Mouse (Mus musculus): Measurements from ENCODE around the gene Krtap31-1. TPM values are rescaled to one million over a fixed set of nuclear protein-coding genes. Genes with fewer than 3 reads are reported as not detected.
"Not testable (repeated sequence)": the region's sequence is repeated elsewhere in the genome, so short reads cannot be mapped to it uniquely, and the experiment has no call there.

Krtap31-1 gene
- polyA plus RNA-seq (2015; fragmentation: Nextera tagmentation; extraction: Ambion mirVana): not detected in 2 replicates

DNA sequence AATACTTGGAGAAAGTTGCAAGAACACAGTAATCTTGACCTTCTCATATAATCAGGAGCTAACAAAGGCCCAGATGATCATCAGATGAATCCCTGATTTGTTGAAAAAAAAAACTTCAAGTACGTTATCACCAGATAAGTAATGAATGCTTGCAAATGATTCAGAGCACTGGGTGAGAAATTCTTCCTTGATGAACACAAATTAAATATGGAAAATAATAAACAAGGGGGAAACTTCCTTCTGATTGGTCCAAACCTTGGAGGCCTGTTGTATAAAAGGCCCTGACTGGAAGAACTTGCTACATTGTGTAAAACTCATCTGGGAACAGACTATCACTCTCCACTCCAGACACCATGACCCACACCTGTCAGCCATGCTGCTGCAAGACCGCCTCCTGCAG lies at the start of gene Krtap31-1:
TSS of gene Krtap31-1 (plus strand) at position 301 of the 400 bp plus-strand sequence.
- H3K4me2 ChIP-seq: no peak within 1 kb of the TSS
- no peaks in the 10 kb centered on the region for H3K4me1 ChIP-seq
- H3K36me3 ChIP-seq: no peaks in the 10 kb centered on the region
- no peak for ATAC-seq (replicated peaks; ENCODE audit: low FRiP score)
- H3K9ac ChIP-seq: no peak within 1 kb of the TSS
- no peaks in the 10 kb centered on the region for H3K27me3 ChIP-seq
- WGBS: 91% methylated on average over 2 of the region's 2 CpGs
- no peak within 1 kb of the TSS for H3K27ac ChIP-seq
- H3K9me3 ChIP-seq (replicated peaks): no peaks in the 10 kb centered on the region
- H3K4me3 ChIP-seq (replicated peaks): no peak within 1 kb of the TSS

- no peaks in the 10 kb centered on the region for H3K27me3 ChIP-seq
- no peaks in the 10 kb centered on the region for H3K4me1 ChIP-seq
- no peaks in the 10 kb centered on the region for H3K36me3 ChIP-seq
- no peaks in the 10 kb centered on the region for H3K9me3 ChIP-seq (replicated peaks)
- ATAC-seq (replicated peaks; ENCODE audit: low FRiP score): no peak
- H3K4me3 ChIP-seq (replicated peaks): no peak overlapping the region
- no peak overlapping the region for H3K4me2 ChIP-seq
- no peak overlapping the region for H3K9ac ChIP-seq
- 76% methylated on average over 2 of the region's 2 CpGs for WGBS
- H3K27ac ChIP-seq: no peak overlapping the region
Observed at GRCm38 (mm10) chr11:99858761-99859160, 49.0 kb upstream of the Krtap31-1 start.

- WGBS: 69% methylated on average over 1 of the region's 1 CpGs
- ATAC-seq (replicated peaks; ENCODE audit: low FRiP score); H3K27ac ChIP-seq: not testable (repeated sequence)
Observed at GRCm38 (mm10) chr11:99864176-99864575, 43.5 kb upstream of the Krtap31-1 start, which contains the start of gene Gm11559. Gene Gm11559 (plus strand): TSS chr11:99864476.

DNA sequence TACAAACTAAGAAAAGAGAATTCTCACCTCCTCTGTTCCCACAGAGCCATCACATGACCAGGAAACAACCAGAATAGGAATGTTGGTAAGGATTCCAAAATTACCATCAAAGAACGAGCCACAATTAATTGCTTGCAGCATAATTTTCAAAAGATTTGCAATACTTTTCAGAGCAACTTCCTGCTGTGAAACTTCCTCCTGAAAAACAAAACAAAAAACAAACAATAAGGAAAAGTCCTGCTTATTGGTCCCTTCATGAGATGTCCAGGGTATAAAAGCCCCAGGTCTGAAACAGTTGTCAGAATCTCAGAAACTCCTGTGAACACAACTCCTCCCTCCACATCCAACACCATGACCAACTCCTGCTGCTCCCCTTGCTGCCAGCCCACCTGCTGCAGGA lies 34.6 kb upstream of the Krtap31-1 start, which contains the start of gene Krtap9-1:
TSS of gene Krtap9-1 (plus strand) at position 301 of the 400 bp plus-strand sequence.
- H3K27ac ChIP-seq; H3K9ac ChIP-seq; H3K4me3 ChIP-seq (replicated peaks); H3K27me3 ChIP-seq; H3K4me2 ChIP-seq; H3K9me3 ChIP-seq (replicated peaks); H3K36me3 ChIP-seq; ATAC-seq (replicated peaks; ENCODE audit: low FRiP score); H3K4me1 ChIP-seq: not testable (repeated sequence)
- WGBS: 70% methylated on average over 1 of the region's 1 CpGs

More at GRCm38 (mm10) chr11:99864176-99864575, 43.5 kb upstream of the Krtap31-1 start, which contains the start of gene Gm11559:
- H3K36me3 ChIP-seq; H3K4me2 ChIP-seq; H3K4me1 ChIP-seq; H3K9ac ChIP-seq; H3K4me3 ChIP-seq (replicated peaks); H3K9me3 ChIP-seq (replicated peaks); H3K27me3 ChIP-seq: not testable (repeated sequence)

DNA sequence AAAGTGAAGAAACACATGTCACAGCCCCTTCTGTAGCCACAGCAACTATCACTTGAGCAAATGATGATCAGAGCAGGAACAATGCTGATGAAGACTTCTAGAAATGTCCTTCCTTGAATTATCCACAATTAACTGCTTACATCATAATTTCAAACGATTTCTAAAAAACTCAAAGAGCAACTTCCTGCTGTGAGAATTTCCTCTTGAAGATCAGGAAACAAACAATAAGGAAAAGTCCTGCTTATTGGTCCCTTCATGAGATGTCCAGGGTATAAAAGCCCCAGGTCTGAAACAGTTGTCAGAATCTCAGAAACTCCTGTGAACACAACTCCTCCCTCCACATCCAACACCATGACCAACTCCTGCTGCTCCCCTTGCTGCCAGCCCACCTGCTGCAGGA lies 28.8 kb upstream of the Krtap31-1 start, which contains the start of gene Gm11567:
TSS of gene Gm11567 (plus strand) at position 301 of the 400 bp plus-strand sequence.
- not testable (repeated sequence) for H3K4me1 ChIP-seq; ATAC-seq (replicated peaks; ENCODE audit: low FRiP score); H3K36me3 ChIP-seq; H3K9me3 ChIP-seq (replicated peaks); H3K27me3 ChIP-seq; H3K4me3 ChIP-seq (replicated peaks); H3K4me2 ChIP-seq; H3K9ac ChIP-seq; H3K27ac ChIP-seq
- 51% methylated on average over 1 of the region's 1 CpGs for WGBS

DNA sequence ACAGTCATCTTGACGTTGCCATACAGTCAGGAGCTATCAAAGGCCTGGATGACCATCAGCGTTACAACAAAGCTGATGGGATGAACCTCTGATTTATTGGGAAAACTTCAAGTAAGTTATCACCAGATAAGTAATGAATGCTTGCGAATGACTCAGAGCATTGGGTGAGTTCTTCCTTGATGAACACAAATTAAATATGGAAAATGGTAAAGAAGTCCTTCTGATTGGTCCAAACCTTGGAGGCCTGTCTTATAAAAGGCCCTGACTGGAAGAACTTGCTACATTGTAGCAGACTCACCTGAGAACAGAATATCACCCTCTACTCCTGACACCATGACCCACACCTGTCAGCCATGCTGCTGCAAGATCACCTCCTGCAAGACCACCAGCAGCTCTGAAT lies 6.7 kb downstream of the Krtap31-1 start, which contains the start of gene Gm11565:
TSS of gene Gm11565 (plus strand) at position 301 of the 400 bp plus-strand sequence.
- no peaks in the 10 kb centered on the region for H3K36me3 ChIP-seq
- ATAC-seq (replicated peaks; ENCODE audit: low FRiP score): no peak
- H3K4me3 ChIP-seq (replicated peaks): no peak within 1 kb of the TSS
- 90% methylated on average over 3 of the region's 3 CpGs for WGBS
- H3K9me3 ChIP-seq (replicated peaks): no peaks in the 10 kb centered on the region
- no peak within 1 kb of the TSS for H3K9ac ChIP-seq
- H3K27me3 ChIP-seq: no peaks in the 10 kb centered on the region
- no peaks in the 10 kb centered on the region for H3K4me1 ChIP-seq
- no peak within 1 kb of the TSS for H3K27ac ChIP-seq
- H3K4me2 ChIP-seq: no peak within 1 kb of the TSS

GRCm38 (mm10) chr11:99935991-99936390 lies 28.3 kb downstream of the Krtap31-1 start, which contains the start of gene Krtap31-2:
Gene Krtap31-2 (plus strand): TSS chr11:99936291.
- Histone ChIP-seq H3K4me1 (no peaks in the 10 kb centered on the region), H3K4me3 (replicated peaks) (no peak within 1 kb of the TSS), H3K4me2 (no peak within 1 kb of the TSS), H3K27me3 (no peaks in the 10 kb centered on the region), H3K9me3 (replicated peaks) (no peaks in the 10 kb centered on the region), H3K36me3 (no peaks in the 10 kb centered on the region), H3K27ac (no peak within 1 kb of the TSS), H3K9ac (no peak within 1 kb of the TSS)
- no peak for ATAC-seq (replicated peaks; ENCODE audit: low FRiP score)
- WGBS: 83% methylated on average over 1 of the region's 1 CpGs

- H3K4me1 ChIP-seq: no peaks in the 10 kb centered on the region
- WGBS: 83% methylated on average over 9 of the region's 9 CpGs
Observed at GRCm38 (mm10) chr11:99937751-99938264, 30.1 kb downstream of the Krtap31-1 start.

DNA sequence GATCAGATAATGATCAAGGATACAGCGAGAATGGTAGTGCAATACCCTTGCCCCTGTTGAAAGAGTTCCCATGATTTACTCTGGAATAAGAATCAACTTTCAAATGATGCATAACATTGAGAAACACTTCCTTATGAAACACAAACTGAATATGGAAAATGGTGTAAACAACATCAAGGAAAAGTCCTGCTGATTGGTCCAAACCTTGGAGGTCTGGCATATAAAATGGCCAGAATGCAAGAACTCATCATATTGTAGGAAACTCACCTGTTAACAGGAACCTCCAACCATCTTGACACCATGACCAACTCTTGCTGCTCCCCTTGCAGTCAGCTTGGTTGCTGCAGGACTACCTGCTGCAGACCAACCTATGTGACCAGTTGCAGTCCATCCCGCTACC lies 40.5 kb downstream of the Krtap31-1 start, which contains the start of gene Krtap9-5:
TSS of gene Krtap9-5 (plus strand) at position 301 of the 400 bp plus-strand sequence.
- H3K9ac ChIP-seq: no peak within 1 kb of the TSS
- H3K27ac ChIP-seq: no peak within 1 kb of the TSS
- no peaks in the 10 kb centered on the region for H3K9me3 ChIP-seq (replicated peaks)
- 89% methylated on average over 2 of the region's 2 CpGs for WGBS
- no peak within 1 kb of the TSS for H3K4me2 ChIP-seq
- no peaks in the 10 kb centered on the region for H3K36me3 ChIP-seq
- no peaks in the 10 kb centered on the region for H3K4me1 ChIP-seq
- H3K27me3 ChIP-seq: no peaks in the 10 kb centered on the region
- H3K4me3 ChIP-seq (replicated peaks): no peak within 1 kb of the TSS
- no peak for ATAC-seq (replicated peaks; ENCODE audit: low FRiP score)

More at GRCm38 (mm10) chr11:99937751-99938264, 30.1 kb downstream of the Krtap31-1 start:
- Histone ChIP-seq H3K9ac (no peak overlapping the region), H3K9me3 (replicated peaks) (no peaks in the 10 kb centered on the region), H3K4me2 (no peak overlapping the region), H3K27me3 (no peaks in the 10 kb centered on the region), H3K4me3 (replicated peaks) (no peak overlapping the region), H3K36me3 (no peaks in the 10 kb centered on the region), H3K27ac (no peak overlapping the region)
- ATAC-seq (replicated peaks; ENCODE audit: low FRiP score): no peak

Other genes with a start within 250 kb of the Krtap31-1 start
- gene Gm11563, start 249.0 kb upstream of the Krtap31-1 start, polyA plus RNA-seq (2015; fragmentation: Nextera tagmentation; extraction: Ambion mirVana): not detected in 2 replicates
- not detected in 2 replicates for gene Krtap4-6, start 242.0 kb upstream of the Krtap31-1 start, polyA plus RNA-seq (2015; fragmentation: Nextera tagmentation; extraction: Ambion mirVana)
- gene Gm14190, start 217.2 kb upstream of the Krtap31-1 start, polyA plus RNA-seq (2015; fragmentation: Nextera tagmentation; extraction: Ambion mirVana): not detected in 2 replicates
- not detected in 2 replicates for gene Gm14180, start 173.6 kb upstream of the Krtap31-1 start, polyA plus RNA-seq (2015; fragmentation: Nextera tagmentation; extraction: Ambion mirVana)
- not detected in 2 replicates for gene Gm11595, start 135.0 kb upstream of the Krtap31-1 start, polyA plus RNA-seq (2015; fragmentation: Nextera tagmentation; extraction: Ambion mirVana)
- gene Krtap4-8, start 127.2 kb upstream of the Krtap31-1 start, polyA plus RNA-seq (2015; fragmentation: Nextera tagmentation; extraction: Ambion mirVana): not detected in 2 replicates
- not detected in 2 replicates for gene Krtap4-9, start 122.7 kb upstream of the Krtap31-1 start, polyA plus RNA-seq (2015; fragmentation: Nextera tagmentation; extraction: Ambion mirVana)
- gene Gm11596, start 114.5 kb upstream of the Krtap31-1 start, polyA plus RNA-seq (2015; fragmentation: Nextera tagmentation; extraction: Ambion mirVana): not detected in 2 replicates
- gene Gm11569, start 109.0 kb upstream of the Krtap31-1 start, polyA plus RNA-seq (2015; fragmentation: Nextera tagmentation; extraction: Ambion mirVana): not detected in 2 replicates
- not detected in 2 replicates for gene Gm11554, start 103.5 kb upstream of the Krtap31-1 start, polyA plus RNA-seq (2015; fragmentation: Nextera tagmentation; extraction: Ambion mirVana)
- not detected in 2 replicates for gene Krtap4-13, start 98.0 kb upstream of the Krtap31-1 start, polyA plus RNA-seq (2015; fragmentation: Nextera tagmentation; extraction: Ambion mirVana)
- not detected in 2 replicates for gene Gm11564, start 92.3 kb upstream of the Krtap31-1 start, polyA plus RNA-seq (2015; fragmentation: Nextera tagmentation; extraction: Ambion mirVana)
- gene 2300003K06Rik, start 69.9 kb upstream of the Krtap31-1 start, polyA plus RNA-seq (2015; fragmentation: Nextera tagmentation; extraction: Ambion mirVana): not detected in 2 replicates
- not detected in 2 replicates for gene Krtap4-16, start 56.3 kb upstream of the Krtap31-1 start, polyA plus RNA-seq (2015; fragmentation: Nextera tagmentation; extraction: Ambion mirVana)
- gene Gm11568, start 50.0 kb upstream of the Krtap31-1 start, polyA plus RNA-seq (2015; fragmentation: Nextera tagmentation; extraction: Ambion mirVana): not detected in 2 replicates
- gene Gm11559, start 43.4 kb upstream of the Krtap31-1 start, polyA plus RNA-seq (2015; fragmentation: Nextera tagmentation; extraction: Ambion mirVana): not detected in 2 replicates
- gene Krtap9-1, start 34.5 kb upstream of the Krtap31-1 start, polyA plus RNA-seq (2015; fragmentation: Nextera tagmentation; extraction: Ambion mirVana): not detected in 2 replicates
- gene Gm11567, start 28.7 kb upstream of the Krtap31-1 start, polyA plus RNA-seq (2015; fragmentation: Nextera tagmentation; extraction: Ambion mirVana): not detected in 2 replicates
- not detected in 2 replicates for gene Gm11565, start 6.8 kb downstream of the Krtap31-1 start, polyA plus RNA-seq (2015; fragmentation: Nextera tagmentation; extraction: Ambion mirVana)
- gene Krtap31-2, start 28.4 kb downstream of the Krtap31-1 start, polyA plus RNA-seq (2015; fragmentation: Nextera tagmentation; extraction: Ambion mirVana): not detected in 2 replicates
- not detected in 2 replicates for gene Krtap9-5, start 40.6 kb downstream of the Krtap31-1 start, polyA plus RNA-seq (2015; fragmentation: Nextera tagmentation; extraction: Ambion mirVana)
- gene Krtap29-1, start 71.1 kb downstream of the Krtap31-1 start, polyA plus RNA-seq (2015; fragmentation: Nextera tagmentation; extraction: Ambion mirVana): not detected in 2 replicates
- not detected in 2 replicates for gene Krtap16-1, start 78.7 kb downstream of the Krtap31-1 start, polyA plus RNA-seq (2015; fragmentation: Nextera tagmentation; extraction: Ambion mirVana)
- gene Krtap17-1, start 86.1 kb downstream of the Krtap31-1 start, polyA plus RNA-seq (2015; fragmentation: Nextera tagmentation; extraction: Ambion mirVana): not detected in 2 replicates
- not detected in 2 replicates for gene Krt33a, start 108.3 kb downstream of the Krtap31-1 start, polyA plus RNA-seq (2015; fragmentation: Nextera tagmentation; extraction: Ambion mirVana)
- not detected in 2 replicates for gene Krt33b, start 121.9 kb downstream of the Krtap31-1 start, polyA plus RNA-seq (2015; fragmentation: Nextera tagmentation; extraction: Ambion mirVana)
- not detected in 2 replicates for gene Krt34, start 133.6 kb downstream of the Krtap31-1 start, polyA plus RNA-seq (2015; fragmentation: Nextera tagmentation; extraction: Ambion mirVana)
- not detected in 2 replicates for gene Krt31, start 142.6 kb downstream of the Krtap31-1 start, polyA plus RNA-seq (2015; fragmentation: Nextera tagmentation; extraction: Ambion mirVana)
- not detected in 2 replicates for gene Krt32, start 180.3 kb downstream of the Krtap31-1 start, polyA plus RNA-seq (2015; fragmentation: Nextera tagmentation; extraction: Ambion mirVana)
- not detected in 2 replicates for gene Krt35, start 188.3 kb downstream of the Krtap31-1 start, polyA plus RNA-seq (2015; fragmentation: Nextera tagmentation; extraction: Ambion mirVana)
- 0.86 and 1.2 TPM in 2 replicates for gene Krt36, start 197.7 kb downstream of the Krtap31-1 start, polyA plus RNA-seq (2015; fragmentation: Nextera tagmentation; extraction: Ambion mirVana)
- 0.51 and 0.57 TPM in 2 replicates for gene Krt13, start 213.6 kb downstream of the Krtap31-1 start, polyA plus RNA-seq (2015; fragmentation: Nextera tagmentation; extraction: Ambion mirVana)
- 5.0 and 14.8 TPM in 2 replicates for gene Krt15, start 228.0 kb downstream of the Krtap31-1 start, polyA plus RNA-seq (2015; fragmentation: Nextera tagmentation; extraction: Ambion mirVana)
- 69.7 and 75.3 TPM in 2 replicates for gene Krt19, start 240.7 kb downstream of the Krtap31-1 start, polyA plus RNA-seq (2015; fragmentation: Nextera tagmentation; extraction: Ambion mirVana)